Mouse (Mus musculus): ENCODE results near the gene Tmem91. TPM values are rescaled to one million over a fixed set of nuclear protein-coding genes. Genes with fewer than 3 reads are reported as not detected.

Tmem91 gene
- polyA plus RNA-seq, 1 experiment from 2014 or later = 90.5 TPM

DNA sequence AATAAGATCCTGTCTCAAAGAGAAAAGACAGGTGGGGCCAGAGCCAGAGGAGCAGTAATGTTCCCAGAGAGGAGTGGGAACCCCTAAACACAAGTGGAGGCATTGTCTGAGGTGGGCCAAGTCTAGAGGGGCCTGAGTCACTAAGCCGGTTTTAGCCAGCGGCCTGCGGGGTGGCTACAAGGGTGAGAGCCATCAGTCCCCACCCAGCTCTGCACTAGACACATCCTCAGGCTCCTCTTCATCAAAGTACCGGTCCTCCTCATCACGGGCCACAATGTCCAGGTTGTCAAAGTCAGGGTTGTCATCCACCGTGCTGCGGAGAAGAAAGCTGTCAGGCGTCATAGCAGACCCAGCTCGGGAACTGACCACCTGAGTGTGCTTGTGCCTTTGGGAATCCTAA lies 37.8 kb upstream of the Tmem91 start:
- H3K4me3 ChIP-seq (ENCODE audit: low read depth, low read length) = no peak overlapping the region
- no peaks in the 10 kb centered on the region for H3K27me3 ChIP-seq (ENCODE audit: control insufficient read depth, insufficient read depth, low read depth, low read length)
- H3K27ac ChIP-seq (ENCODE audit: low read length) = no peak overlapping the region
- no peak overlapping the region for H3K9ac ChIP-seq (ENCODE audit: low read depth, low read length)
- no peaks in the 10 kb centered on the region for H3K9me3 ChIP-seq (replicated peaks; ENCODE audit: control insufficient read depth, low read length, poor library complexity, severe bottlenecking)
- 89% methylated on average over 9 of the region's 9 CpGs for WGBS
- no peak for ATAC-seq
- H3K36me3 ChIP-seq (ENCODE audit: control insufficient read depth, insufficient read depth, low read length) = peaks cover 27% of the 10 kb centered on the region
- H3K4me1 ChIP-seq (ENCODE audit: control insufficient read depth, insufficient read depth, low read length) = peaks cover 15% of the 10 kb centered on the region
- no peak overlapping the region for H3K4me2 ChIP-seq (ENCODE audit: low read length)

DNA sequence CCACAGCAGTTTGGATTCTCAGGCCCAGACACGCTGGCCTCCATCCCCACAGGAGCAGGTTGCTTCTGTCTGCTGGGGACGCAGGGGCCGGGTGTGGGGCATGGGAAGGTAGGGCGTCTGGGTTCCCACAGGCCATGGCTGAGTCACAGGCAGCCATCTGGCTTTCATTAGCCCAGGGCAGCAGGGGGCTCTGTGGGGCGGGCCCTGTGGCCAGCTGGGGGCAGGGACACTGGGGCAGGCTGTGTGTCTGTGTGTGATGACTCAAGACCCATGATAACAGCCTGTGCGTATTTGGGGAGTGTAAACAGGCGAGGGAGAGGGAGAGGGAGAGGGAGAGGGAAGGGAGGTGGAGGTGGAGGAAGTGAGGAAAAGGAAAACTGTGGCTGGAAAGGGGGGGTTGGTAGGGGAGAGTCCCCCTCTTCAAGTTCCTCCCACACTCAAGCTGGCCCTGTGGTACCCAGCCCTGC lies 36.8 kb upstream of the Tmem91 start:
- peaks cover 10% of the 10 kb centered on the region for H3K4me1 ChIP-seq (ENCODE audit: control insufficient read depth, insufficient read depth, low read length)
- no peak for ATAC-seq
- WGBS = 38% methylated on average over 7 of the region's 7 CpGs
- no peak overlapping the region for H3K4me2 ChIP-seq (ENCODE audit: low read length)
- no peaks in the 10 kb centered on the region for H3K27me3 ChIP-seq (ENCODE audit: control insufficient read depth, insufficient read depth, low read depth, low read length)
- H3K9me3 ChIP-seq (replicated peaks; ENCODE audit: control insufficient read depth, low read length, poor library complexity, severe bottlenecking) = no peaks in the 10 kb centered on the region
- H3K4me3 ChIP-seq (ENCODE audit: low read depth, low read length) = no peak overlapping the region
- H3K9ac ChIP-seq (ENCODE audit: low read depth, low read length) = 0 out of 2 replicates have a peak overlapping the region, but pooled peaks have one; percentile 4
- no peak overlapping the region for H3K27ac ChIP-seq (ENCODE audit: low read length)
- H3K36me3 ChIP-seq (ENCODE audit: control insufficient read depth, insufficient read depth, low read length) = peaks cover 27% of the 10 kb centered on the region

DNA sequence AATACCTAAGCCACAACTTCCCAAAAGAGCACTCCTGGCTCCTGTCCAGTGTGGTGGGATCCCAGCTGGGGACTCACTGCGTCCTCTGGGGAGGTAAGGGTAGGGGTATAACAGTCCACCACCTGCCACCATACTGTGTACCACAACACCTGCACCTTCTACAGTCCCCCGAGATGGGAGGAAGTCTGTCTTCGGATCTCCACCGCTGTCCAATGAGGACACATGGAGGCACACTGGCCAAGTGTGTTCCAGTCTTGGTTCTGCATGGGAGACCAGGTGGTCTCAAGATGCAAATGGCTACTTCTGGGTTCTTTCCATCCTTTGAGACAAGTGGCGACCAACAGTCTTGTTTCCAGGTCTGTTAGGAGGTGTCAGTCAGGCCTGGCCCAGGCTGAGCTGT lies 36.2 kb upstream of the Tmem91 start:
- 0 out of 2 replicates have a peak, but pooled peaks have one; percentile 30 for ATAC-seq
- Histone ChIP-seq H3K9ac (ENCODE audit: low read depth, low read length) (no peak overlapping the region), H3K36me3 (ENCODE audit: control insufficient read depth, insufficient read depth, low read length) (peaks cover 26% of the 10 kb centered on the region), H3K4me3 (ENCODE audit: low read depth, low read length) (no peak overlapping the region), H3K4me2 (ENCODE audit: low read length) (no peak overlapping the region), H3K9me3 (replicated peaks; ENCODE audit: control insufficient read depth, low read length, poor library complexity, severe bottlenecking) (no peaks in the 10 kb centered on the region), H3K27ac (ENCODE audit: low read length) (no peak overlapping the region), H3K27me3 (ENCODE audit: control insufficient read depth, insufficient read depth, low read depth, low read length) (no peaks in the 10 kb centered on the region), H3K4me1 (ENCODE audit: control insufficient read depth, insufficient read depth, low read length) (peaks cover 10% of the 10 kb centered on the region)
- 66% methylated on average over 5 of the region's 5 CpGs for WGBS

GRCm38 (mm10) chr7:25710519-25711130 lies 35.7 kb upstream of the Tmem91 start:
- Histone ChIP-seq H3K9ac (ENCODE audit: low read depth, low read length) (peak overlapping the region; percentile 55), H3K36me3 (ENCODE audit: control insufficient read depth, insufficient read depth, low read length) (peaks cover 21% of the 10 kb centered on the region), H3K4me3 (ENCODE audit: low read depth, low read length) (no peak overlapping the region), H3K27me3 (ENCODE audit: control insufficient read depth, insufficient read depth, low read depth, low read length) (no peaks in the 10 kb centered on the region), H3K9me3 (replicated peaks; ENCODE audit: control insufficient read depth, low read length, poor library complexity, severe bottlenecking) (no peaks in the 10 kb centered on the region), H3K4me1 (ENCODE audit: control insufficient read depth, insufficient read depth, low read length) (peaks cover 10% of the 10 kb centered on the region), H3K4me2 (ENCODE audit: low read length) (no peak overlapping the region; the same call in 1 of the 2 replicates), H3K27ac (ENCODE audit: low read length) (no peak overlapping the region)
- peak; percentile 17; the same call in 1 of the 2 replicates for ATAC-seq
- 6% methylated on average over 7 of the region's 7 CpGs for WGBS

DNA sequence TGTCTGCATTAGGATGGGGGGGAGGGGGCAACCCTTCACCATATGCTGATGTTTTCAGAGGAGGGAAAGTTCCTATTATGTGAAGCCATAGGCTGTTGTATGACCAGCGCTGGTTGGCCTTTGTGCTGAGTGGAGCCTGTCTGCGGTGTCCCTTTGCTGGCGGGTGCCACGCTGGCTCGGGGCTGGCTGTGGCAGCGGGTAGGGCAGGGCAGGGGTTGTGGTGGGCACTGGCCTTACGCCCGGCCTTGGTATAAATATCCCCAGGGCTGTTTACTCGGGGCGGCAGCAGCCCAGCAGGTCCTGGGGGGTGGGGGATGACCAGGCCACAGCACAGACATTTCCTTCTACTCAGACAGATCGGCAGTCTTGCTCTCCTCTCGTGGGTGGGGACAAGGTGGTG lies 35.0 kb upstream of the Tmem91 start:
- peak overlapping the region; percentile 55; the same call in 1 of the 2 replicates for H3K9ac ChIP-seq (ENCODE audit: low read depth, low read length)
- H3K27me3 ChIP-seq (ENCODE audit: control insufficient read depth, insufficient read depth, low read depth, low read length) = no peaks in the 10 kb centered on the region
- no peak overlapping the region for H3K27ac ChIP-seq (ENCODE audit: low read length)
- H3K36me3 ChIP-seq (ENCODE audit: control insufficient read depth, insufficient read depth, low read length) = peaks cover 16% of the 10 kb centered on the region
- no peak overlapping the region for H3K4me3 ChIP-seq (ENCODE audit: low read depth, low read length)
- peak; percentile 12; the same call in 1 of the 2 replicates for ATAC-seq
- H3K9me3 ChIP-seq (replicated peaks; ENCODE audit: control insufficient read depth, low read length, poor library complexity, severe bottlenecking) = no peaks in the 10 kb centered on the region
- H3K4me1 ChIP-seq (ENCODE audit: control insufficient read depth, insufficient read depth, low read length) = peaks cover 10% of the 10 kb centered on the region
- WGBS = 17% methylated on average over 12 of the region's 12 CpGs
- H3K4me2 ChIP-seq (ENCODE audit: low read length) = no peak overlapping the region

- ATAC-seq = no peak
- WGBS = 66% methylated on average over 15 of the region's 15 CpGs
- H3K9me3 ChIP-seq (replicated peaks; ENCODE audit: control insufficient read depth, low read length, poor library complexity, severe bottlenecking) = no peaks in the 10 kb centered on the region
- H3K4me1 ChIP-seq (ENCODE audit: control insufficient read depth, insufficient read depth, low read length) = peaks cover 14% of the 10 kb centered on the region
- H3K9ac ChIP-seq (ENCODE audit: low read depth, low read length) = no peak overlapping the region
- no peak overlapping the region for H3K4me2 ChIP-seq (ENCODE audit: low read length)
- no peak overlapping the region for H3K4me3 ChIP-seq (ENCODE audit: low read depth, low read length)
- H3K36me3 ChIP-seq (ENCODE audit: control insufficient read depth, insufficient read depth, low read length) = no peaks in the 10 kb centered on the region
- no peaks in the 10 kb centered on the region for H3K27me3 ChIP-seq (ENCODE audit: control insufficient read depth, insufficient read depth, low read depth, low read length)
- no peak overlapping the region for H3K27ac ChIP-seq (ENCODE audit: low read length)
Observed at GRCm38 (mm10) chr7:25707581-25708292, 32.8 kb upstream of the Tmem91 start.

- Histone ChIP-seq H3K9me3 (replicated peaks; ENCODE audit: control insufficient read depth, low read length, poor library complexity, severe bottlenecking) (no peaks in the 10 kb centered on the region), H3K36me3 (ENCODE audit: control insufficient read depth, insufficient read depth, low read length) (no peaks in the 10 kb centered on the region), H3K27ac (ENCODE audit: low read length) (no peak overlapping the region), H3K4me3 (ENCODE audit: low read depth, low read length) (no peak overlapping the region), H3K27me3 (ENCODE audit: control insufficient read depth, insufficient read depth, low read depth, low read length) (no peaks in the 10 kb centered on the region), H3K4me2 (ENCODE audit: low read length) (no peak overlapping the region), H3K9ac (ENCODE audit: low read depth, low read length) (no peak overlapping the region), H3K4me1 (ENCODE audit: control insufficient read depth, insufficient read depth, low read length) (peaks cover 14% of the 10 kb centered on the region)
- no peak for ATAC-seq
- 76% methylated on average over 7 of the region's 7 CpGs for WGBS
Observed at GRCm38 (mm10) chr7:25706578-25707170, 31.7 kb upstream of the Tmem91 start.

DNA sequence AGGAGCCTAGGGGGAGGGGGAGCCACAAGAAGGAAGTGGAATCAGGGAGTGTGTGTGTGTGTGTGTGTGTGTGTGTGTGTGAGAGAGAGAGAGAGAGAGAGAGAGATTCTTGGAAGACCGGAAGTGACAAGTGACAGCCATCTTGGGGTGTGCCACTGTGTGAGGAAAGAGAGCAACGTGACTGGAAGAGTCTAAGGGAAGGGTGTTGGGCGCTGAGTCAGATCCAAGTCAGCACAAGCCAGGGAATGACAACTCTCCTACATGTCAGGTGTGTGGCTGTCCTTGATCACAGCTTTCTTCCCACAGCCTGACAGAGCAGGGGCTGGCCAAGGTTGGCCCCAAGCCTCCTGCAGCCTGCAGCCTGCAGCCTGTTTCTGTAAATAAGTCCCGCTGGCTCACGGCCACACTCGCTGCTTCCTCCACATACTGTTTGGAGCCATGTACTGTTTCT lies 30.9 kb upstream of the Tmem91 start:
- Histone ChIP-seq H3K27ac (ENCODE audit: low read length) (no peak overlapping the region), H3K36me3 (ENCODE audit: control insufficient read depth, insufficient read depth, low read length) (no peaks in the 10 kb centered on the region), H3K4me2 (ENCODE audit: low read length) (no peak overlapping the region), H3K9ac (ENCODE audit: low read depth, low read length) (no peak overlapping the region), H3K4me3 (ENCODE audit: low read depth, low read length) (no peak overlapping the region), H3K9me3 (replicated peaks; ENCODE audit: control insufficient read depth, low read length, poor library complexity, severe bottlenecking) (no peaks in the 10 kb centered on the region), H3K27me3 (ENCODE audit: control insufficient read depth, insufficient read depth, low read depth, low read length) (no peaks in the 10 kb centered on the region), H3K4me1 (ENCODE audit: control insufficient read depth, insufficient read depth, low read length) (peaks cover 14% of the 10 kb centered on the region)
- 64% methylated on average over 6 of the region's 6 CpGs for WGBS
- no peak for ATAC-seq

Data from midbrain, embryonic 16.5 days (tissue).